8 mouse cellular contexts compared by ENCODE assay signal in the genomic region with DNA sequence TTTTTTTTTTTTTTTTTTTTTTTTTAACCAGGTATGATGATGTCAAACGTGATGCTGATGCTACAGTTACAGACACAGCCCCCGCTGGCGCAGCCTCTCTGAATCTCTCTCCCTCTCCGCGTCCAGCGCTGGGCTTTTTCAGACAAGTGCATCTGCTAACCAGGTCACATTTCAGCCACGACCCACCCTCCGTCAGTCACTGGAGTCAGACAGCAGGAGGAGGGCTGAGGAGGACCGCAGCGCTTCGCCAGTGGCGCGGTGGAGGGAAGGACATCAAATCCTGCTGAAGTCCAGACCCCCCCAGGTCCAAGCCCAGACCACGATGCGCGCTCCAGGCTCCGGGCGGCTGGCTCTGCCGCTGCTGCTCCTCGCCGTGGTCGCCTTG. TPM values are rescaled to one million over a fixed set of nuclear protein-coding genes. Genes with fewer than 3 reads are reported as not detected.
A peak's percentile ranks its signal among the peaks of the same experiment; 100 is the strongest.
DNase-seq lines count a peak whose midpoint lies in the region; ATAC-seq and TF ChIP-seq lines count a peak whose summit lies in the region.

A gene (plus strand): TSS at position 74 of the 385 bp plus-strand sequence.

- peak within 1 kb of the TSS; percentile 69 for H3K4me3 ChIP-seq in kidney, embryonic 14.5 days (ENCODE audit: low read length)
- H3K4me3 ChIP-seq in forebrain, embryonic 16.5 days (replicated peaks; ENCODE audit: low read length) = peak within 1 kb of the TSS; percentile 72
- peak within 1 kb of the TSS; percentile 71 for H3K4me3 ChIP-seq in hindbrain, embryonic 10.5 days
- peak within 1 kb of the TSS; percentile 66 for H3K4me3 ChIP-seq in midbrain, embryonic 11.5 days (ENCODE audit: low read depth, low read length)
- peak within 1 kb of the TSS; percentile 83 for H3K4me3 ChIP-seq in testis, adult 2 months (ENCODE audit: control insufficient read depth, low read depth, low read length)

- H3K36me3 ChIP-seq in kidney, embryonic 14.5 days (ENCODE audit: control insufficient read depth, insufficient read depth, low read length) = no peaks in the 10 kb centered on the region
- no peaks in the 10 kb centered on the region for H3K36me3 ChIP-seq in forebrain, embryonic 16.5 days (ENCODE audit: control insufficient read depth, insufficient read depth)
- H3K36me3 ChIP-seq in hindbrain, embryonic 10.5 days = no peaks in the 10 kb centered on the region
- H3K36me3 ChIP-seq in midbrain, embryonic 11.5 days (ENCODE audit: control insufficient read depth, insufficient read depth, low read length) = no peaks in the 10 kb centered on the region
- H3K36me3 ChIP-seq in testis, adult 2 months (ENCODE audit: control insufficient read depth, insufficient read depth, low read length) = no peaks in the 10 kb centered on the region

- H3K27ac ChIP-seq in kidney, embryonic 14.5 days (ENCODE audit: low read depth, low read length) = peak within 1 kb of the TSS; percentile 91
- H3K27ac ChIP-seq in forebrain, embryonic 16.5 days (ENCODE audit: low read length) = peak within 1 kb of the TSS; percentile 79
- H3K27ac ChIP-seq in hindbrain, embryonic 10.5 days = peak within 1 kb of the TSS; percentile 89
- H3K27ac ChIP-seq in midbrain, embryonic 11.5 days (ENCODE audit: low read depth, low read length) = peak within 1 kb of the TSS; percentile 44
- peak within 1 kb of the TSS; percentile 84 for H3K27ac ChIP-seq in testis, adult 2 months (ENCODE audit: control insufficient read depth, insufficient read depth, low read depth, low read length)

- ATAC-seq in kidney, embryonic 14.5 days (ENCODE audit: low FRiP score, low TSS enrichment) = peak; percentile 63
- no peak; the same call in 1 of the 2 replicates for ATAC-seq in forebrain, embryonic 16.5 days
- peak; percentile 73 for ATAC-seq in midbrain, embryonic 11.5 days (ENCODE audit: low FRiP score)

- TF ChIP-seq POLR2A in testis, adult 2 months (IDR thresholded peaks at IDR 0.05; ENCODE audit: control insufficient read depth, low read depth, low read length) = no peak; the same call in 1 of the 2 replicates

- intact Hi-C loops in left cerebral cortex, postnatal 25 days (cut with DNase I) = loop anchor here (2.0 kb wide), 3 partner anchors 15 to 209 kb away; a partner anchor contains a TSS

- H3K4me1 ChIP-seq in kidney, embryonic 14.5 days (ENCODE audit: control insufficient read depth, insufficient read depth, low read length) = peaks cover 9% of the 10 kb centered on the region; the same call in 1 of the 2 replicates
- peaks cover 28% of the 10 kb centered on the region for H3K4me1 ChIP-seq in forebrain, embryonic 16.5 days (replicated peaks; ENCODE audit: control insufficient read depth, insufficient read depth, low read length)
- H3K4me1 ChIP-seq in hindbrain, embryonic 10.5 days (replicated peaks) = peaks cover 49% of the 10 kb centered on the region
- peaks cover 17% of the 10 kb centered on the region for H3K4me1 ChIP-seq in midbrain, embryonic 11.5 days (ENCODE audit: control insufficient read depth, insufficient read depth, low read length)
- peaks cover 21% of the 10 kb centered on the region for H3K4me1 ChIP-seq in testis, adult 2 months (ENCODE audit: control insufficient read depth, insufficient read depth, low read length)

- WGBS in kidney, embryonic 14.5 days = 0% methylated on average over 22 of the region's 22 CpGs
- WGBS in forebrain, embryonic 16.5 days = under 1% methylated on average over 22 of the region's 22 CpGs
- under 1% methylated on average over 22 of the region's 22 CpGs for WGBS in hindbrain, embryonic 10.5 days
- WGBS in midbrain, embryonic 11.5 days = 0% methylated on average over 22 of the region's 22 CpGs

- peak within 1 kb of the TSS; percentile 96 for H3K4me2 ChIP-seq in kidney, embryonic 14.5 days (replicated peaks; ENCODE audit: low read depth, low read length)
- H3K4me2 ChIP-seq in forebrain, embryonic 16.5 days (ENCODE audit: low read length) = peak within 1 kb of the TSS; percentile 92
- peak within 1 kb of the TSS; percentile 91 for H3K4me2 ChIP-seq in midbrain, embryonic 11.5 days

- DNase-seq in kidney, adult 8-10 months = no peak
- peak; percentile 65 for DNase-seq in brain, embryonic 18.5 days (ENCODE audit: low read depth, low spot score)
- no peak for DNase-seq in hindbrain, embryonic 10.5 days (ENCODE audit: low spot score)
- peak; percentile 81 to 92 for DNase-seq in left cerebral cortex, postnatal 25 days (ENCODE audit: low spot score in 2 of 2)
- no peak for DNase-seq in midbrain, embryonic 11.5 days (ENCODE audit: low spot score, missing footprints)

- peaks cover 21% of the 10 kb centered on the region for H3K27me3 ChIP-seq in kidney, embryonic 14.5 days (ENCODE audit: control insufficient read depth, insufficient read depth, low read length)
- no peaks in the 10 kb centered on the region for H3K27me3 ChIP-seq in forebrain, embryonic 16.5 days (replicated peaks; ENCODE audit: control insufficient read depth, insufficient read depth, low read length)
- H3K27me3 ChIP-seq in hindbrain, embryonic 10.5 days (ENCODE audit: insufficient read depth, poor library complexity, severe bottlenecking) = peaks cover 71% of the 10 kb centered on the region
- peaks cover 37% of the 10 kb centered on the region for H3K27me3 ChIP-seq in midbrain, embryonic 11.5 days (ENCODE audit: control insufficient read depth, insufficient read depth, low read length)
- H3K27me3 ChIP-seq in testis, adult 2 months (ENCODE audit: control insufficient read depth, insufficient read depth, low read length) = no peaks in the 10 kb centered on the region

- no peaks in the 10 kb centered on the region for H3K9me3 ChIP-seq in kidney, embryonic 14.5 days (ENCODE audit: control insufficient read depth, low read length)
- H3K9me3 ChIP-seq in forebrain, embryonic 16.5 days (ENCODE audit: control insufficient read depth, low read length) = no peaks in the 10 kb centered on the region
- no peaks in the 10 kb centered on the region for H3K9me3 ChIP-seq in hindbrain, embryonic 10.5 days
- no peaks in the 10 kb centered on the region for H3K9me3 ChIP-seq in midbrain, embryonic 11.5 days (ENCODE audit: control insufficient read depth, low read length)

- no peak for TF ChIP-seq CTCF in testis, adult 2 months (IDR thresholded peaks at IDR 0.05; ENCODE audit: control insufficient read depth, insufficient read depth, insufficient replicate concordance, low read depth, low read length)

- peak within 1 kb of the TSS; percentile 77 for H3K9ac ChIP-seq in kidney, embryonic 14.5 days (ENCODE audit: low read depth, low read length)
- H3K9ac ChIP-seq in forebrain, embryonic 16.5 days (replicated peaks; ENCODE audit: low read depth, low read length) = peak within 1 kb of the TSS; percentile 89
- H3K9ac ChIP-seq in midbrain, embryonic 11.5 days (ENCODE audit: low read length) = peak within 1 kb of the TSS; percentile 73

RNA-seq across cellular contexts. Expression of the gene that starts here (rescaled TPM):
- 35.7 and 51.3 TPM in 2 replicates for polyA plus RNA-seq in kidney, embryonic 14.5 days (2014; fragmentation: Nextera tagmentation; extraction: Ambion mirVana)
- 52.6 and 68.6 TPM in 2 replicates for polyA plus RNA-seq in forebrain, embryonic 16.5 days (2015; fragmentation: Nextera tagmentation; extraction: Ambion mirVana)
- polyA plus RNA-seq in hindbrain, embryonic 10.5 days (2016; fragmentation: Nextera tagmentation; extraction: Ambion mirVana) = 17.7 and 20.4 TPM in 2 replicates
- total RNA-seq in left cerebral cortex, postnatal 25 days (2021) = 100 to 1,000 TPM; 588 to 602 TPM
- polyA plus RNA-seq in midbrain, embryonic 11.5 days (2014; fragmentation: Nextera tagmentation; extraction: Ambion mirVana) = 11.2 and 12.2 TPM in 2 replicates
- 50.8 and 63.9 TPM in 2 replicates for polyA plus RNA-seq in testis, adult 2 months (2012; rRNA removed)

Comparison
In these comparisons a context has a peak if more than half of its experiments do, and no peak if none do; other contexts are left out.
1. DNase-seq: peak in brain, embryonic 18.5 days (single experiment) and left cerebral cortex, postnatal 25 days (2 of 2); none in kidney, adult 8-10 months (0 of 2), hindbrain, embryonic 10.5 days (single experiment) and midbrain, embryonic 11.5 days (single experiment).
2. Peak in every context shown above with its lines, with median percentiles within 50 percentile points of each other: H3K27ac ChIP-seq, H3K4me2 ChIP-seq, H3K4me3 ChIP-seq and H3K9ac ChIP-seq.